Mouse (Mus musculus) urinary bladder, postnatal 25 days (tissue): Measurements from ENCODE around the gene Pitpnc1.
A peak's percentile ranks its signal among the peaks of the same experiment; 100 is the strongest.

Experiments
- DNase-seq: peaks from one replicate; pipeline ENCODE4 v3.0.0; 2022; ENCODE audit warnings: low spot score

The Pitpnc1 gene

GRCm38 (mm10) chr11:107279258-107279657, 191.2 kb downstream of the Pitpnc1 start:
- no peak for DNase-seq

GRCm38 (mm10) chr11:107276898-107277297, 193.6 kb downstream of the Pitpnc1 start:
- DNase-seq: no peak

- no peak for DNase-seq
These were observed 194.2 kb downstream of the Pitpnc1 start for GRCm38 (mm10) chr11:107276337-107276736.

- DNase-seq: peak; percentile 33
These were observed 194.6 kb downstream of the Pitpnc1 start for GRCm38 (mm10) chr11:107275902-107276301.

GRCm38 (mm10) chr11:107274206-107274605, 196.3 kb downstream of the Pitpnc1 start:
- DNase-seq: no peak

GRCm38 (mm10) chr11:107272351-107272975, 198.0 kb downstream of the Pitpnc1 start:
- DNase-seq: no peak

GRCm38 (mm10) chr11:107270564-107270963, 199.9 kb downstream of the Pitpnc1 start:
- DNase-seq: no peak

GRCm38 (mm10) chr11:107267522-107267921, 203.0 kb downstream of the Pitpnc1 start:
- no peak for DNase-seq

- DNase-seq: no peak
These were observed 204.6 kb downstream of the Pitpnc1 start for GRCm38 (mm10) chr11:107265861-107266260.

GRCm38 (mm10) chr11:107264889-107265615, 205.4 kb downstream of the Pitpnc1 start:
- DNase-seq: no peak

GRCm38 (mm10) chr11:107263838-107264237, 206.7 kb downstream of the Pitpnc1 start:
- no peak for DNase-seq

- DNase-seq: no peak
These were observed 211.1 kb downstream of the Pitpnc1 start for GRCm38 (mm10) chr11:107259428-107259827.

GRCm38 (mm10) chr11:107255185-107255584, 215.3 kb downstream of the Pitpnc1 start:
- DNase-seq: peak; percentile 5

GRCm38 (mm10) chr11:107254181-107254580, 216.3 kb downstream of the Pitpnc1 start:
- DNase-seq: no peak

- DNase-seq: no peak
These were observed 218.5 kb downstream of the Pitpnc1 start for GRCm38 (mm10) chr11:107252026-107252425.

GRCm38 (mm10) chr11:107251460-107251859, 219.0 kb downstream of the Pitpnc1 start:
- no peak for DNase-seq

- DNase-seq: no peak
These were observed 219.6 kb downstream of the Pitpnc1 start for GRCm38 (mm10) chr11:107250882-107251281.

GRCm38 (mm10) chr11:107248753-107249152, 221.7 kb downstream of the Pitpnc1 start:
- no peak for DNase-seq

GRCm38 (mm10) chr11:107245657-107246056, 224.8 kb downstream of the Pitpnc1 start:
- DNase-seq: no peak

- no peak for DNase-seq
These were observed 227.4 kb downstream of the Pitpnc1 start for GRCm38 (mm10) chr11:107243126-107243525.

GRCm38 (mm10) chr11:107241678-107242077, 228.8 kb downstream of the Pitpnc1 start:
- no peak for DNase-seq

GRCm38 (mm10) chr11:107238506-107238905, 232.0 kb downstream of the Pitpnc1 start:
- DNase-seq: no peak

GRCm38 (mm10) chr11:107237532-107237931, 233.0 kb downstream of the Pitpnc1 start:
- DNase-seq: no peak
